Mouse (Mus musculus) lung, embryonic 15.5 days (tissue): Measurements from ENCODE around the gene Calml3. TPM values are rescaled to one million over a fixed set of nuclear protein-coding genes. Genes with fewer than 3 reads are reported as not detected.
A peak's percentile ranks its signal among the peaks of the same experiment; 100 is the strongest.

ENCODE experiments used
- ATAC-seq: fragments of 200-750 bp; cut with Nextera tagmentation; 2 replicates; pipeline ENCODE4 v1.8.0; 2017; ENCODE audit warnings: moderate number of reproducible peaks, borderline replicate concordance; ENCODE audit not compliant: low FRiP score, low TSS enrichment; ENCODE audit errors: extremely low read depth
- H3K27ac ChIP-seq: fragments of 300-500 bp; sonication (generic); 2 replicates; pipeline ENCODE4 v1.5.1; 2015; ENCODE audit warnings: moderate library complexity, mild to moderate bottlenecking, inconsistent platforms
- H3K27me3 ChIP-seq: fragments of 300-500 bp; sonication (generic); 2 replicates; pipeline ENCODE4 v1.6.1; 2015; ENCODE audit warnings: inconsistent platforms
- H3K36me3 ChIP-seq: fragments of 300-500 bp; sonication (generic); 2 replicates; pipeline ENCODE4 v1.6.1; 2015; ENCODE audit warnings: inconsistent platforms
- H3K4me1 ChIP-seq: fragments of 300-500 bp; sonication (generic); 2 replicates; pipeline ENCODE4 v1.6.1; 2015; ENCODE audit warnings: inconsistent platforms
- H3K4me2 ChIP-seq: fragments of 300-500 bp; sonication (generic); 2 replicates; pipeline ENCODE4 v1.6.1; 2015; ENCODE audit warnings: inconsistent platforms, mild to moderate bottlenecking, moderate library complexity
- H3K4me3 ChIP-seq: fragments of 300-500 bp; sonication (generic); 2 replicates; pipeline ENCODE4 v1.5.1; 2015; ENCODE audit warnings: mild to moderate bottlenecking, inconsistent platforms
- H3K9ac ChIP-seq: fragments of 300-500 bp; sonication (generic); 2 replicates; pipeline ENCODE4 v1.6.1; 2015; ENCODE audit warnings: inconsistent platforms
- H3K9me3 ChIP-seq: fragments of 300-500 bp; sonication (generic); 2 replicates; pipeline ENCODE4 v1.6.1; 2016; ENCODE audit warnings: inconsistent platforms
- WGBS: fragments of 180-500 bp; shearing (Covaris S2); methylation state at CpG from one replicate; pipeline ENCODE4 v1.1.7; 2015; 5-methylcytosine and 5-hydroxymethylcytosine counted together
- polyA plus RNA-seq: library from polyadenylated mRNA; unstranded; fragments of >200 nt; fragmentation: Nextera tagmentation; extraction: Ambion mirVana; gene quantifications from 2 replicates; pipeline ENCODE4 v1.2.1, GENCODE M21; 2015

Calml3 gene
- polyA plus RNA-seq, 1 experiment from 2014 or later: 0.10 TPM

GRCm38 (mm10) chr13:3767086-3767485, 37.0 kb downstream of the Calml3 start:
- no peak for ATAC-seq
- Histone ChIP-seq H3K36me3 (no peaks in the 10 kb centered on the region), H3K9me3 (no peaks in the 10 kb centered on the region), H3K4me2 (no peak overlapping the region), H3K27ac (0 out of 2 replicates have a peak overlapping the region, but pooled peaks have one; percentile 30), H3K9ac (no peak overlapping the region), H3K27me3 (no peaks in the 10 kb centered on the region), H3K4me3 (no peak overlapping the region), H3K4me1 (peaks cover 32% of the 10 kb centered on the region)

- no peaks in the 10 kb centered on the region for H3K36me3 ChIP-seq
- no peak overlapping the region for H3K4me3 ChIP-seq
- no peak overlapping the region for H3K4me2 ChIP-seq
- peaks cover 26% of the 10 kb centered on the region for H3K4me1 ChIP-seq
- H3K9me3 ChIP-seq: no peaks in the 10 kb centered on the region
- WGBS: 68% methylated on average over 4 of the region's 4 CpGs
- H3K27ac ChIP-seq: no peak overlapping the region
- no peak overlapping the region for H3K9ac ChIP-seq
- no peaks in the 10 kb centered on the region for H3K27me3 ChIP-seq
- no peak for ATAC-seq
Measured at GRCm38 (mm10) chr13:3765781-3766180, 38.3 kb downstream of the Calml3 start.

- H3K4me2 ChIP-seq: no peak overlapping the region
- ATAC-seq: no peak
- H3K9me3 ChIP-seq: no peaks in the 10 kb centered on the region
- H3K4me1 ChIP-seq: no peaks in the 10 kb centered on the region
- 77% methylated on average over 4 of the region's 4 CpGs for WGBS
- H3K27ac ChIP-seq: no peak overlapping the region
- H3K4me3 ChIP-seq: no peak overlapping the region
- H3K9ac ChIP-seq: no peak overlapping the region
- H3K36me3 ChIP-seq: no peaks in the 10 kb centered on the region
- H3K27me3 ChIP-seq: no peaks in the 10 kb centered on the region
Measured at GRCm38 (mm10) chr13:3761131-3761530, 43.0 kb downstream of the Calml3 start.

- Histone ChIP-seq H3K36me3 (no peaks in the 10 kb centered on the region), H3K4me3 (no peak overlapping the region), H3K27me3 (no peaks in the 10 kb centered on the region), H3K4me2 (no peak overlapping the region), H3K27ac (no peak overlapping the region), H3K9me3 (no peaks in the 10 kb centered on the region), H3K4me1 (no peaks in the 10 kb centered on the region), H3K9ac (no peak overlapping the region)
- ATAC-seq: no peak
- 98% methylated on average over 2 of the region's 2 CpGs for WGBS
Measured at GRCm38 (mm10) chr13:3758347-3758746, 45.8 kb downstream of the Calml3 start.

- H3K36me3 ChIP-seq: no peaks in the 10 kb centered on the region
- no peak overlapping the region for H3K4me3 ChIP-seq
- no peak overlapping the region for H3K9ac ChIP-seq
- 84% methylated on average over 2 of the region's 2 CpGs for WGBS
- ATAC-seq: no peak
- H3K9me3 ChIP-seq: no peaks in the 10 kb centered on the region
- no peak overlapping the region for H3K27ac ChIP-seq
- H3K27me3 ChIP-seq: no peaks in the 10 kb centered on the region
- H3K4me2 ChIP-seq: no peak overlapping the region
- peaks cover 29% of the 10 kb centered on the region for H3K4me1 ChIP-seq
Measured at GRCm38 (mm10) chr13:3753291-3753690, 50.8 kb downstream of the Calml3 start.

Other genes with a start within 250 kb of the Calml3 start
- 13.4 and 14.4 TPM in 2 replicates for gene Fam208b, start 193.2 kb downstream of the Calml3 start, polyA plus RNA-seq
- gene Asb13, start 170.3 kb downstream of the Calml3 start, polyA plus RNA-seq: 10.0 and 11.6 TPM in 2 replicates
- not detected in 2 replicates for gene Calm4, start 33.4 kb upstream of the Calml3 start, polyA plus RNA-seq
- not detected in 2 replicates for gene Calm5, start 49.9 kb upstream of the Calml3 start, polyA plus RNA-seq
- 89.7 and 90.6 TPM in 2 replicates for gene Net1, start 113.9 kb upstream of the Calml3 start, polyA plus RNA-seq
- not detected in 2 replicates for gene Tubal3, start 114.0 kb upstream of the Calml3 start, polyA plus RNA-seq
- gene Ucn3, start 141.0 kb upstream of the Calml3 start, polyA plus RNA-seq: not detected in 2 replicates
- gene Akr1c14, start 244.7 kb upstream of the Calml3 start, polyA plus RNA-seq: 2.3 and 2.7 TPM in 2 replicates